ENCODE assay signal across 8 mouse cellular contexts in genomic region chr12:85705831-85706530, GRCm38 (mm10). TPM values are rescaled to one million over a fixed set of nuclear protein-coding genes. Genes with fewer than 3 reads are reported as not detected.
DNase-seq lines count a peak whose midpoint lies in the region; ATAC-seq lines count a peak whose summit lies in the region.

No protein-coding gene starts in this region.

- peak overlapping the region; percentile 85 for H3K9ac ChIP-seq in heart, embryonic 13.5 days
- peak overlapping the region; percentile 36; the same call in 1 of the 2 replicates for H3K9ac ChIP-seq in forebrain, embryonic 15.5 days (replicated peaks)
- peak overlapping the region; percentile 49 for H3K9ac ChIP-seq in liver, embryonic 15.5 days

- H3K27ac ChIP-seq in heart, embryonic 13.5 days (replicated peaks) = peak overlapping the region; percentile 84
- H3K27ac ChIP-seq in forebrain, embryonic 15.5 days (replicated peaks) = no peak overlapping the region
- peak overlapping the region; percentile 75 for H3K27ac ChIP-seq in liver, embryonic 15.5 days (replicated peaks)

- H3K4me2 ChIP-seq in heart, embryonic 13.5 days = peak overlapping the region; percentile 88
- H3K4me2 ChIP-seq in forebrain, embryonic 15.5 days (replicated peaks) = peak overlapping the region; percentile 41
- peak overlapping the region; percentile 79 for H3K4me2 ChIP-seq in liver, embryonic 15.5 days

- peaks cover 4% of the 10 kb centered on the region; the same call in 1 of the 2 replicates for H3K27me3 ChIP-seq in heart, embryonic 13.5 days (replicated peaks)
- H3K27me3 ChIP-seq in forebrain, embryonic 15.5 days = no peaks in the 10 kb centered on the region
- 0 out of 2 replicates have a peak, but pooled peaks cover 7% of the 10 kb centered on the region for H3K27me3 ChIP-seq in liver, embryonic 15.5 days

- no peaks in the 10 kb centered on the region for H3K9me3 ChIP-seq in heart, embryonic 13.5 days
- no peaks in the 10 kb centered on the region for H3K9me3 ChIP-seq in forebrain, embryonic 15.5 days
- no peaks in the 10 kb centered on the region for H3K9me3 ChIP-seq in liver, embryonic 15.5 days (replicated peaks)

- ATAC-seq in heart, embryonic 13.5 days (ENCODE audit: extremely low read depth, insufficient number of reproducible peaks, low FRiP score, low TSS enrichment) = no peak
- peak; percentile 27 for ATAC-seq in CD4-positive, CD25-positive, alpha-beta regulatory T cell, adult 4 months
- ATAC-seq in forebrain, embryonic 15.5 days (replicated peaks) = no peak
- ATAC-seq in liver, embryonic 15.5 days (ENCODE audit: insufficient read depth) = no peak

- peaks cover 27% of the 10 kb centered on the region for H3K4me1 ChIP-seq in heart, embryonic 13.5 days
- H3K4me1 ChIP-seq in forebrain, embryonic 15.5 days = peaks cover 9% of the 10 kb centered on the region; the same call in 1 of the 2 replicates
- H3K4me1 ChIP-seq in liver, embryonic 15.5 days (replicated peaks) = peaks cover 23% of the 10 kb centered on the region

- H3K36me3 ChIP-seq in heart, embryonic 13.5 days = no peaks in the 10 kb centered on the region
- H3K36me3 ChIP-seq in forebrain, embryonic 15.5 days = no peaks in the 10 kb centered on the region
- no peaks in the 10 kb centered on the region for H3K36me3 ChIP-seq in liver, embryonic 15.5 days (replicated peaks)

- intact Hi-C loops in heart, postnatal 36 days (cut with DNase I) = no loop called here

- WGBS in heart, embryonic 13.5 days = 16% methylated on average over 17 of the region's 17 CpGs
- 20% methylated on average over 17 of the region's 17 CpGs for WGBS in forebrain, embryonic 15.5 days
- WGBS in liver, embryonic 15.5 days (ENCODE audit: insufficient replicate concordance) = 14% methylated on average over 17 of the region's 17 CpGs

- no peak for DNase-seq in heart, postnatal 36 days
- no peak for DNase-seq in frontal cortex, postnatal 25 days (ENCODE audit: low spot score in 2 of 2)
- no peak for DNase-seq in urinary bladder, postnatal 4 days (ENCODE audit: low spot score in 2 of 2)
- DNase-seq in cerebellum, adult 9-11 months = no peak

- peak overlapping the region; percentile 57 for H3K4me3 ChIP-seq in heart, embryonic 13.5 days
- H3K4me3 ChIP-seq in forebrain, embryonic 15.5 days = peak overlapping the region; percentile 24
- H3K4me3 ChIP-seq in liver, embryonic 15.5 days (replicated peaks) = peak overlapping the region; percentile 50

RNA-seq across cellular contexts. Expression of gene Batf, which starts 19.5 kb away (rescaled TPM):
- polyA plus RNA-seq in heart, embryonic 13.5 days (2015; fragmentation: Nextera tagmentation; extraction: Ambion mirVana) = 5.3 and 6.7 TPM in 2 replicates
- 1 to 10 TPM in 1 of 2 experiments, under 1 TPM in 1; 0.64 to 1.2 TPM for total RNA-seq in heart, postnatal 36 days (2021)
- polyA plus RNA-seq in CD4-positive, CD25-positive, alpha-beta regulatory T cell, adult 4 months (2017; shearing (Covaris generic)) = 100 to 1,000 TPM; 162 to 234 TPM
- 0.40 and 0.66 TPM in 2 replicates for polyA plus RNA-seq in forebrain, embryonic 15.5 days (2015; fragmentation: Nextera tagmentation; extraction: Ambion mirVana)
- polyA plus RNA-seq in liver, embryonic 15.5 days (2015; fragmentation: Nextera tagmentation; extraction: Ambion mirVana) = 4.4 and 4.6 TPM in 2 replicates

RNA-seq across cellular contexts. Expression of gene Flvcr2, which starts 40.4 kb away (rescaled TPM):
- polyA plus RNA-seq in heart, embryonic 13.5 days (2015; fragmentation: Nextera tagmentation; extraction: Ambion mirVana) = 5.4 and 5.7 TPM in 2 replicates
- 1 to 10 TPM; 2.3 to 3.1 TPM for total RNA-seq in heart, postnatal 36 days (2021)
- under 1 TPM; 0.39 to 0.89 TPM for polyA plus RNA-seq in CD4-positive, CD25-positive, alpha-beta regulatory T cell, adult 4 months (2017; shearing (Covaris generic))
- 4.2 and 4.4 TPM in 2 replicates for polyA plus RNA-seq in forebrain, embryonic 15.5 days (2015; fragmentation: Nextera tagmentation; extraction: Ambion mirVana)
- polyA plus RNA-seq in liver, embryonic 15.5 days (2015; fragmentation: Nextera tagmentation; extraction: Ambion mirVana) = 7.2 and 7.8 TPM in 2 replicates

Comparison
In these comparisons a context has a peak if more than half of its experiments do, and no peak if none do; other contexts are left out.
1. RNA of gene Batf, which starts 19.5 kb away (polyA plus RNA-seq): 162 to 234 TPM in CD4-positive, CD25-positive, alpha-beta regulatory T cell, adult 4 months; 5.3 to 6.7 TPM in heart, embryonic 13.5 days, 4.4 to 4.6 TPM in liver, embryonic 15.5 days and 0.40 to 0.66 TPM in forebrain, embryonic 15.5 days; every median in the first group is over 10 times any median in the second.
2. Peak in every context shown above with its lines, with median percentiles within 50 percentile points of each other: H3K4me2 ChIP-seq, H3K4me3 ChIP-seq and H3K9ac ChIP-seq.